Mouse (Mus musculus) MEL (cell line): ENCODE data around the gene Fam129a. TPM values are rescaled to one million over a fixed set of nuclear protein-coding genes. Genes with fewer than 3 reads are reported as not detected.

Source experiments
- DNase-seq: peaks from one replicate; pipeline ENCODE4 v3.0.0; 2011; ENCODE audit warnings: low read depth, low spot score
- H3K27ac ChIP-seq: 2 replicates; pipeline ENCODE4 v1.5.1; 2012; ENCODE audit warnings: low read depth, mild to moderate bottlenecking, control low read depth, low read length, moderate library complexity; ENCODE audit not compliant: control insufficient read depth
- H3K27me3 ChIP-seq, 2 experiments: fragments of 150-350 bp in 1 of 2; sonication (generic) in 1 of 2; 2 replicates each; pipeline ENCODE4 v1.6.1; 2012; ENCODE audit warnings: low read length in 2 of 2, mild to moderate bottlenecking in 2 of 2, improper control_type of control experiment in 1 of 2, moderate library complexity in 1 of 2; ENCODE audit not compliant: insufficient read depth in 2 of 2, control insufficient read depth in 1 of 2
- H3K36me3 ChIP-seq, 2 experiments: 2 replicates each; pipeline ENCODE4 v1.6.1; 2012 to 2014; ENCODE audit warnings: low read length in 2 of 2, improper control_type of control experiment in 1 of 2, inconsistent platforms in 1 of 2, mild to moderate bottlenecking in 1 of 2; ENCODE audit not compliant: insufficient read depth in 2 of 2, control insufficient read depth in 1 of 2
- H3K4me1 ChIP-seq, 2 experiments: fragments of 150-350 bp in 1 of 2; sonication (generic) in 1 of 2; 2 replicates each; pipeline ENCODE4 v1.6.1; 2012; ENCODE audit warnings: low read length in 2 of 2, improper control_type of control experiment in 1 of 2, mild to moderate bottlenecking in 1 of 2; ENCODE audit not compliant: insufficient read depth in 2 of 2, control insufficient read depth in 1 of 2
- H3K4me3 ChIP-seq, 2 experiments: fragments of 150-350 bp in 1 of 2; sonication (generic) in 1 of 2; 2 replicates each; pipeline ENCODE4 v1.5.1; 2012; ENCODE audit warnings: low read depth in 2 of 2, low read length in 2 of 2, mild to moderate bottlenecking in 2 of 2, moderate library complexity in 2 of 2, control low read depth in 1 of 2, improper control_type of control experiment in 1 of 2; ENCODE audit not compliant: control insufficient read depth in 1 of 2, insufficient read depth in 1 of 2
- H3K79me2 ChIP-seq: 2 replicates; pipeline ENCODE4 v1.6.1; 2012; ENCODE audit warnings: mild to moderate bottlenecking, low read length, moderate library complexity; ENCODE audit not compliant: control insufficient read depth, poor library complexity, insufficient read depth
- H3K9ac ChIP-seq: 2 replicates; pipeline ENCODE4 v1.6.1; 2012; ENCODE audit warnings: low read depth, mild to moderate bottlenecking, control low read depth, low read length, moderate library complexity; ENCODE audit not compliant: control insufficient read depth, poor library complexity, severe bottlenecking
- H3K9me3 ChIP-seq: fragments of 150-350 bp; sonication (generic); replicated peaks from 2 replicates; pipeline ENCODE4 v1.6.1; 2012; ENCODE audit warnings: mild to moderate bottlenecking, low read length, improper control_type of control experiment, moderate library complexity; ENCODE audit not compliant: insufficient read depth
- BHLHE40 ChIP-seq: IDR thresholded peaks from 2 replicates; pipeline ENCODE4 v1.6.1; 2012; ENCODE audit warnings: low read depth, mild to moderate bottlenecking, inconsistent platforms, low read length, improper control_type of control experiment, borderline replicate concordance
- CHD2 ChIP-seq: IDR thresholded peaks from 2 replicates; pipeline ENCODE4 v1.6.1; 2011; ENCODE audit warnings: low read length, improper control_type of control experiment
- EP300 ChIP-seq, 2 experiments: IDR thresholded peaks; 2 replicates each; pipeline ENCODE4 v1.6.1; 2011; ENCODE audit warnings: improper control_type of control experiment in 2 of 2, low read length in 2 of 2, low read depth in 1 of 2, mild to moderate bottlenecking in 1 of 2
- ETS1 ChIP-seq: IDR thresholded peaks from 2 replicates; pipeline ENCODE4 v1.6.1; 2012; ENCODE audit warnings: low read depth, mild to moderate bottlenecking, inconsistent platforms, low read length, improper control_type of control experiment, moderate library complexity
- GATA1 ChIP-seq: IDR thresholded peaks from 2 replicates; pipeline ENCODE4 v1.6.1; 2011; ENCODE audit warnings: low read depth, low read length, improper control_type of control experiment
- MAX ChIP-seq: IDR thresholded peaks from 2 replicates; pipeline ENCODE4 v1.6.1; 2011; ENCODE audit warnings: low read length, improper control_type of control experiment
- MAZ ChIP-seq: IDR thresholded peaks from 2 replicates; pipeline ENCODE4 v1.6.1; 2012; ENCODE audit warnings: low read depth, mild to moderate bottlenecking, inconsistent platforms, low read length, improper control_type of control experiment
- MXI1 ChIP-seq: IDR thresholded peaks from 2 replicates; pipeline ENCODE4 v1.6.1; 2011; ENCODE audit warnings: mild to moderate bottlenecking, low read depth, low read length, improper control_type of control experiment
- MYC ChIP-seq: IDR thresholded peaks from 2 replicates; pipeline ENCODE4 v1.6.1; 2011; ENCODE audit warnings: low read depth, mild to moderate bottlenecking, low read length, improper control_type of control experiment, moderate library complexity
- NELFE ChIP-seq: IDR thresholded peaks from 2 replicates; pipeline ENCODE4 v1.6.1; 2011; ENCODE audit warnings: low read depth, low read length, improper control_type of control experiment
- NRF1 ChIP-seq: IDR thresholded peaks from 2 replicates; pipeline ENCODE4 v1.6.1; 2014; ENCODE audit warnings: low read depth, mild to moderate bottlenecking, inconsistent platforms, low read length, improper control_type of control experiment, moderate library complexity; ENCODE audit not compliant: poor library complexity, insufficient read depth, severe bottlenecking
- POLR2A ChIP-seq, 2 experiments: IDR thresholded peaks; 2 replicates each; pipeline ENCODE4 v1.6.1; 2011 to 2012; ENCODE audit warnings: low read length in 2 of 2, mild to moderate bottlenecking in 2 of 2, control low read depth in 1 of 2, improper control_type of control experiment in 1 of 2, low read depth in 1 of 2, moderate library complexity in 1 of 2; ENCODE audit not compliant: control insufficient read depth in 1 of 2, insufficient read depth in 1 of 2, poor library complexity in 1 of 2
- RCOR1 ChIP-seq: IDR thresholded peaks from 2 replicates; pipeline ENCODE4 v1.6.1; 2012; ENCODE audit warnings: low read depth, mild to moderate bottlenecking, inconsistent platforms, low read length, improper control_type of control experiment
- SIN3A ChIP-seq: IDR thresholded peaks from 2 replicates; pipeline ENCODE4 v1.6.1; 2012; ENCODE audit warnings: low read length, improper control_type of control experiment, inconsistent platforms
- SMC3 ChIP-seq: IDR thresholded peaks from 2 replicates; pipeline ENCODE4 v1.6.1; 2011; ENCODE audit warnings: low read depth, low read length, improper control_type of control experiment
- TAL1 ChIP-seq: IDR thresholded peaks from 2 replicates; pipeline ENCODE4 v1.6.1; 2012; ENCODE audit warnings: mild to moderate bottlenecking, inconsistent platforms, low read length, moderate library complexity, mixed read lengths
- UBTF ChIP-seq: IDR thresholded peaks from 2 replicates; pipeline ENCODE4 v1.6.1; 2012; ENCODE audit warnings: low read depth, mild to moderate bottlenecking, inconsistent platforms, low read length, improper control_type of control experiment, moderate library complexity, borderline replicate concordance; ENCODE audit not compliant: insufficient read depth
- USF2 ChIP-seq, 2 experiments: IDR thresholded peaks; 2 replicates each; pipeline ENCODE4 v1.6.1; 2011 to 2012; ENCODE audit warnings: improper control_type of control experiment in 2 of 2, low read length in 2 of 2, borderline replicate concordance in 1 of 2, inconsistent platforms in 1 of 2, low read depth in 1 of 2, mild to moderate bottlenecking in 1 of 2; ENCODE audit not compliant: insufficient read depth in 1 of 2
- ZKSCAN1 ChIP-seq: IDR thresholded peaks from 2 replicates; pipeline ENCODE4 v1.6.1; 2012; ENCODE audit warnings: low read depth, mild to moderate bottlenecking, inconsistent platforms, low read length, improper control_type of control experiment, moderate library complexity
- ZNF384 ChIP-seq: IDR thresholded peaks from 2 replicates; pipeline ENCODE4 v1.6.1; 2012; ENCODE audit warnings: low read depth, mild to moderate bottlenecking, inconsistent platforms, low read length, improper control_type of control experiment
- polyA plus RNA-seq, 2 experiments: library from polyadenylated mRNA; stranded (reverse) in 1 of 2; unstranded in 1 of 2; fragments of >175 nt in 1 of 2; fragments of >200 nt in 1 of 2; gene quantifications; 2 replicates each; pipeline versions ENCODE4 v1.2.1 to v1.2.4; 2012; ENCODE audit warnings: low replicate concordance in 2 of 2, low read depth in 1 of 2; ENCODE audit not compliant: insufficient read length in 2 of 2, insufficient read depth in 1 of 2, missing spikeins in 1 of 2
- total RNA-seq: library from RNA; depleted of rRNA; stranded (reverse); fragments of 300-350 nt; gene quantifications from 2 replicates; pipeline ENCODE4 v1.2.3, GENCODE M21; 2012

Fam129a gene
- total and polyA plus RNA-seq, 3 experiments: 3.1 to 67.5 (median 8.8) TPM

- no peak for DNase-seq
- H3K4me3 ChIP-seq: no peak overlapping the region
Measured at GRCm38 (mm10) chr1:151610621-151611020, 39.6 kb downstream of the Fam129a start.

GRCm38 (mm10) chr1:151614320-151614935 is 43.4 kb downstream of the Fam129a start:
- Histone ChIP-seq H3K27me3 (no peaks in the 10 kb centered on the region), H3K9me3 (no peaks in the 10 kb centered on the region), H3K4me3 (no peak overlapping the region), H3K9ac (no peak overlapping the region), H3K27ac (no peak overlapping the region), H3K36me3 (peaks cover 0 to 30% of the 10 kb centered on the region in 2 experiments; a peak in 2 of 4 replicates), H3K79me2 (no peaks in the 10 kb centered on the region), H3K4me1 (peaks cover 12 to 17% of the 10 kb centered on the region in 2 experiments)
- TF ChIP-seq USF2 (IDR thresholded peaks at IDR 0.05; ENCODE audit: borderline replicate concordance in 1 of 2, insufficient read depth in 1 of 2, low read depth in 1 of 2, low read length in 2 of 2) (no peak), RCOR1 (no peak), TAL1 (peak; percentile 46), POLR2A (IDR thresholded peaks at IDR 0.05; ENCODE audit: control insufficient read depth in 1 of 2, insufficient read depth in 1 of 2, low read depth in 1 of 2, low read length in 2 of 2, poor library complexity in 1 of 2) (no peak), ZNF384 (peak; percentile 35; the same call in 1 of the 2 replicates), EP300 (IDR thresholded peaks at IDR 0.05; ENCODE audit: low read depth in 1 of 2, low read length in 2 of 2) (peak in 1 of 2 experiments; percentile 46; a peak in 2 of 4 replicates), BHLHE40 (no peak), SMC3 (no peak), GATA1 (0 out of 2 replicates have a peak, but pooled peaks have one; percentile 29)
- DNase-seq: peak; percentile 41

More at GRCm38 (mm10) chr1:151610621-151611020, 39.6 kb downstream of the Fam129a start:
- Histone ChIP-seq H3K27me3 (no peaks in the 10 kb centered on the region), H3K9ac (no peak overlapping the region), H3K79me2 (no peaks in the 10 kb centered on the region), H3K27ac (no peak overlapping the region), H3K4me1 (peaks cover 6 to 10% of the 10 kb centered on the region in 2 experiments; a peak in 3 of 4 replicates), H3K36me3 (peaks cover 0 to 12% of the 10 kb centered on the region in 2 experiments; a peak in 3 of 4 replicates), H3K9me3 (no peaks in the 10 kb centered on the region)
- TF ChIP-seq BHLHE40 (no peak), MYC (no peak), ETS1 (no peak), CHD2 (no peak), SIN3A (no peak), ZKSCAN1 (no peak), EP300 (IDR thresholded peaks at IDR 0.05; ENCODE audit: low read depth in 1 of 2, low read length in 2 of 2) (no peak), ZNF384 (no peak), RCOR1 (no peak), UBTF (no peak), MAZ (no peak), MAX (no peak), NRF1 (no peak), NELFE (no peak), MXI1 (no peak), USF2 (IDR thresholded peaks at IDR 0.05; ENCODE audit: borderline replicate concordance in 1 of 2, insufficient read depth in 1 of 2, low read depth in 1 of 2, low read length in 2 of 2) (no peak)
